Mouse (Mus musculus) MEL (cell line): ENCODE results near the gene Lcor. TPM values are rescaled to one million over a fixed set of nuclear protein-coding genes. Genes with fewer than 3 reads are reported as not detected.

Experiments used
- DNase-seq: peaks from one replicate; pipeline ENCODE4 v3.0.0; 2011; ENCODE audit warnings: low read depth, low spot score
- H3K27ac ChIP-seq: 2 replicates; pipeline ENCODE4 v1.5.1; 2012; ENCODE audit warnings: low read depth, mild to moderate bottlenecking, control low read depth, low read length, moderate library complexity; ENCODE audit not compliant: control insufficient read depth
- H3K27me3 ChIP-seq, 2 experiments: fragments of 150-350 bp in 1 of 2; sonication (generic) in 1 of 2; 2 replicates each; pipeline ENCODE4 v1.6.1; 2012; ENCODE audit warnings: low read length in 2 of 2, mild to moderate bottlenecking in 2 of 2, improper control_type of control experiment in 1 of 2, moderate library complexity in 1 of 2; ENCODE audit not compliant: insufficient read depth in 2 of 2, control insufficient read depth in 1 of 2
- H3K36me3 ChIP-seq, 2 experiments: 2 replicates each; pipeline ENCODE4 v1.6.1; 2012 to 2014; ENCODE audit warnings: low read length in 2 of 2, improper control_type of control experiment in 1 of 2, inconsistent platforms in 1 of 2, mild to moderate bottlenecking in 1 of 2; ENCODE audit not compliant: insufficient read depth in 2 of 2, control insufficient read depth in 1 of 2
- H3K4me1 ChIP-seq, 2 experiments: fragments of 150-350 bp in 1 of 2; sonication (generic) in 1 of 2; 2 replicates each; pipeline ENCODE4 v1.6.1; 2012; ENCODE audit warnings: low read length in 2 of 2, improper control_type of control experiment in 1 of 2, mild to moderate bottlenecking in 1 of 2; ENCODE audit not compliant: insufficient read depth in 2 of 2, control insufficient read depth in 1 of 2
- H3K4me3 ChIP-seq, 2 experiments: fragments of 150-350 bp in 1 of 2; sonication (generic) in 1 of 2; 2 replicates each; pipeline ENCODE4 v1.5.1; 2012; ENCODE audit warnings: low read depth in 2 of 2, low read length in 2 of 2, mild to moderate bottlenecking in 2 of 2, moderate library complexity in 2 of 2, control low read depth in 1 of 2, improper control_type of control experiment in 1 of 2; ENCODE audit not compliant: control insufficient read depth in 1 of 2, insufficient read depth in 1 of 2
- H3K79me2 ChIP-seq: 2 replicates; pipeline ENCODE4 v1.6.1; 2012; ENCODE audit warnings: mild to moderate bottlenecking, low read length, moderate library complexity; ENCODE audit not compliant: control insufficient read depth, poor library complexity, insufficient read depth
- H3K9ac ChIP-seq: 2 replicates; pipeline ENCODE4 v1.6.1; 2012; ENCODE audit warnings: low read depth, mild to moderate bottlenecking, control low read depth, low read length, moderate library complexity; ENCODE audit not compliant: control insufficient read depth, poor library complexity, severe bottlenecking
- H3K9me3 ChIP-seq: fragments of 150-350 bp; sonication (generic); replicated peaks from 2 replicates; pipeline ENCODE4 v1.6.1; 2012; ENCODE audit warnings: mild to moderate bottlenecking, low read length, improper control_type of control experiment, moderate library complexity; ENCODE audit not compliant: insufficient read depth
- CHD2 ChIP-seq: IDR thresholded peaks from 2 replicates; pipeline ENCODE4 v1.6.1; 2011; ENCODE audit warnings: low read length, improper control_type of control experiment
- CTCF ChIP-seq, 3 experiments: IDR thresholded peaks in 2 of 3; conservative IDR thresholded peaks in 1 of 3; 2 replicates each; pipeline ENCODE4 v1.5.1; 2011 to 2012; ENCODE audit warnings: low read length in 3 of 3, low read depth in 2 of 3, mild to moderate bottlenecking in 2 of 3, improper control_type of control experiment in 1 of 3, inconsistent platforms in 1 of 3, mixed read lengths in 1 of 3, moderate library complexity in 1 of 3; ENCODE audit not compliant: control insufficient read depth in 1 of 3, insufficient read depth in 1 of 3, poor library complexity in 1 of 3, severe bottlenecking in 1 of 3
- ETS1 ChIP-seq: IDR thresholded peaks from 2 replicates; pipeline ENCODE4 v1.6.1; 2012; ENCODE audit warnings: low read depth, mild to moderate bottlenecking, inconsistent platforms, low read length, improper control_type of control experiment, moderate library complexity
- GABPA ChIP-seq: IDR thresholded peaks from 2 replicates; pipeline ENCODE4 v1.6.1; 2012; ENCODE audit warnings: low read depth, mild to moderate bottlenecking, inconsistent platforms, low read length, improper control_type of control experiment, moderate library complexity
- HCFC1 ChIP-seq: IDR thresholded peaks from 2 replicates; pipeline ENCODE4 v1.6.1; 2012; ENCODE audit warnings: low read depth, mild to moderate bottlenecking, inconsistent platforms, low read length, improper control_type of control experiment, moderate library complexity
- JUND ChIP-seq: IDR thresholded peaks from 2 replicates; pipeline ENCODE4 v1.6.1; 2011; ENCODE audit warnings: low read depth, mild to moderate bottlenecking, improper control_type of control experiment, low read length
- MAFK ChIP-seq: IDR thresholded peaks from 2 replicates; pipeline ENCODE4 v1.6.1; 2011; ENCODE audit warnings: low read depth, mild to moderate bottlenecking, low read length, improper control_type of control experiment, borderline replicate concordance
- MAX ChIP-seq: IDR thresholded peaks from 2 replicates; pipeline ENCODE4 v1.6.1; 2011; ENCODE audit warnings: low read length, improper control_type of control experiment
- MYB ChIP-seq: IDR thresholded peaks from 2 replicates; pipeline ENCODE4 v1.6.1; 2011; ENCODE audit warnings: mild to moderate bottlenecking, low read depth, low read length, improper control_type of control experiment
- POLR2A ChIP-seq, 2 experiments: IDR thresholded peaks; 2 replicates each; pipeline ENCODE4 v1.6.1; 2011 to 2012; ENCODE audit warnings: low read length in 2 of 2, mild to moderate bottlenecking in 2 of 2, control low read depth in 1 of 2, improper control_type of control experiment in 1 of 2, low read depth in 1 of 2, moderate library complexity in 1 of 2; ENCODE audit not compliant: control insufficient read depth in 1 of 2, insufficient read depth in 1 of 2, poor library complexity in 1 of 2
- POLR2AphosphoS2 ChIP-seq: IDR thresholded peaks from 2 replicates; pipeline ENCODE4 v1.6.1; 2011; ENCODE audit warnings: low read length, improper control_type of control experiment
- RCOR1 ChIP-seq: IDR thresholded peaks from 2 replicates; pipeline ENCODE4 v1.6.1; 2012; ENCODE audit warnings: low read depth, mild to moderate bottlenecking, inconsistent platforms, low read length, improper control_type of control experiment
- SIN3A ChIP-seq: IDR thresholded peaks from 2 replicates; pipeline ENCODE4 v1.6.1; 2012; ENCODE audit warnings: low read length, improper control_type of control experiment, inconsistent platforms
- TBP ChIP-seq: IDR thresholded peaks from 2 replicates; pipeline ENCODE4 v1.8.0; 2011; ENCODE audit warnings: low read depth, low read length, improper control_type of control experiment
- ZKSCAN1 ChIP-seq: IDR thresholded peaks from 2 replicates; pipeline ENCODE4 v1.6.1; 2012; ENCODE audit warnings: low read depth, mild to moderate bottlenecking, inconsistent platforms, low read length, improper control_type of control experiment, moderate library complexity
- ZMIZ1 ChIP-seq: IDR thresholded peaks from 2 replicates; pipeline ENCODE4 v1.6.1; 2012; ENCODE audit warnings: low read depth, mild to moderate bottlenecking, inconsistent platforms, low read length, improper control_type of control experiment, moderate library complexity
- ZNF384 ChIP-seq: IDR thresholded peaks from 2 replicates; pipeline ENCODE4 v1.6.1; 2012; ENCODE audit warnings: low read depth, mild to moderate bottlenecking, inconsistent platforms, low read length, improper control_type of control experiment
- polyA plus RNA-seq, 2 experiments: library from polyadenylated mRNA; stranded (reverse) in 1 of 2; unstranded in 1 of 2; fragments of >175 nt in 1 of 2; fragments of >200 nt in 1 of 2; gene quantifications; 2 replicates each; pipeline versions ENCODE4 v1.2.1 to v1.2.4; 2012; ENCODE audit warnings: low replicate concordance in 2 of 2, low read depth in 1 of 2; ENCODE audit not compliant: insufficient read length in 2 of 2, insufficient read depth in 1 of 2, missing spikeins in 1 of 2
- total RNA-seq: library from RNA; depleted of rRNA; stranded (reverse); fragments of 300-350 nt; gene quantifications from 2 replicates; pipeline ENCODE4 v1.2.3, GENCODE M21; 2012

Gene Lcor
- total and polyA plus RNA-seq, 3 experiments: 8.1 to 8.7 TPM; not detected in 1

- DNase-seq: peak; percentile 52
- peaks cover 9 to 17% of the 10 kb centered on the region in 2 experiments; a peak in 3 of 4 replicates for H3K4me1 ChIP-seq
- H3K9me3 ChIP-seq: no peaks in the 10 kb centered on the region
- peaks cover 45% of the 10 kb centered on the region for H3K79me2 ChIP-seq
- H3K36me3 ChIP-seq: peaks cover 14 to 36% of the 10 kb centered on the region in 2 experiments
- H3K27ac ChIP-seq: peak overlapping the region; percentile 70
- H3K27me3 ChIP-seq: no peaks in the 10 kb centered on the region
- peak overlapping the region; percentile 88 for H3K9ac ChIP-seq
- no peak for TF ChIP-seq ZKSCAN1
- no peak for TF ChIP-seq MYB
- TF ChIP-seq ZNF384: no peak
- no peak for TF ChIP-seq MAFK
- TF ChIP-seq TBP: no peak
- no peak for TF ChIP-seq CHD2
- 0 out of 4 replicates have a peak, but pooled peaks of 1 of the 2 experiments have one; percentile 4 for TF ChIP-seq POLR2A (IDR thresholded peaks at IDR 0.05; ENCODE audit: control insufficient read depth in 1 of 2, insufficient read depth in 1 of 2, low read depth in 1 of 2, low read length in 2 of 2, poor library complexity in 1 of 2)
- TF ChIP-seq ETS1: no peak
- no peak for TF ChIP-seq RCOR1
- TF ChIP-seq POLR2AphosphoS2: no peak
- TF ChIP-seq MAX: no peak
- TF ChIP-seq SIN3A: peak; percentile 50
- no peak for TF ChIP-seq CTCF (IDR thresholded peaks at IDR 0.05 in 2 of 3, conservative IDR thresholded peaks at IDR 0.05 in 1 of 3; ENCODE audit: control insufficient read depth in 1 of 3, insufficient read depth in 1 of 3, low read depth in 2 of 3, low read length in 3 of 3, poor library complexity in 1 of 3, severe bottlenecking in 1 of 3)
- TF ChIP-seq JUND: no peak
- no peak for TF ChIP-seq GABPA
- TF ChIP-seq HCFC1: no peak
- TF ChIP-seq ZMIZ1: no peak
- peak overlapping the region; percentile 93 to 97 for H3K4me3 ChIP-seq
Measured at GRCm38 (mm10) chr19:41483445-41484040, 1.1 kb downstream of the Lcor start.

DNA sequence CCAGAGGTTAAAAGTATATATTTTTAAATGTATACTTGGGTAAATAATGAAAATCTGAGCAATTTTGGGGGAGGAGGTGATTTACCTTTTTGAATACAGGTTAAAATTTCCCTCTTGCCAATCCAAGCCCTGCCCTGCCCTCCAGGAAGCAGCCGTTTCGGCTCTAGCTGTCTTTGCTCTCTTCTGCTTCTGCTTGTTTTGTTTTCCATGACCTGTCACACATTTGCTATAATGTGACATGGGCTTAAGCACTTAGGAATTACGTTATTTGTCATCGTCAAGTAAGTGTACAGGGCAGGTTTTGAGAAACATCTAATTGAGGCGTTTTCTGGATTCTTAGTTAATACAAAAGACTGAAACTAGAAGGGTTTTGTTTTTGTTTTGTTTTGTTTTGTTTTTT is 1.9 kb downstream of the Lcor start:
- H3K79me2 ChIP-seq: peaks cover 49% of the 10 kb centered on the region
- no peak overlapping the region for H3K27ac ChIP-seq
- 0 out of 4 replicates have a peak, but pooled peaks of 1 of the 2 experiments have one; percentile 8 for TF ChIP-seq POLR2A (IDR thresholded peaks at IDR 0.05; ENCODE audit: control insufficient read depth in 1 of 2, insufficient read depth in 1 of 2, low read depth in 1 of 2, low read length in 2 of 2, poor library complexity in 1 of 2)
- TF ChIP-seq MAFK: no peak
- TF ChIP-seq, all 39 proteins: peak for 1
- Histone ChIP-seq H3K9me3 (no peaks in the 10 kb centered on the region), H3K36me3 (peaks cover 19 to 36% of the 10 kb centered on the region in 2 experiments), H3K9ac (peak overlapping the region; percentile 47), H3K4me3 (peak overlapping the region; percentile 39 to 93), H3K27me3 (no peaks in the 10 kb centered on the region), H3K4me1 (peaks cover 9 to 17% of the 10 kb centered on the region in 2 experiments; a peak in 3 of 4 replicates)
- DNase-seq: peak; percentile 44
